Mouse (Mus musculus) G1E (cell line): ENCODE data around the gene Blmh.

Experiments
- CTCF ChIP-seq: IDR thresholded peaks from 2 replicates; pipeline ENCODE4 v1.5.1; 2012; ENCODE audit warnings: low read depth, low read length, inconsistent platforms, mixed read lengths
- GATA2 ChIP-seq: IDR thresholded peaks from 2 replicates; pipeline ENCODE4 v1.6.1; 2012; ENCODE audit warnings: low read depth, low read length, inconsistent platforms, borderline replicate concordance
- POLR2AphosphoS5 ChIP-seq: IDR thresholded peaks from 2 replicates; pipeline ENCODE4 v1.6.1; 2012; ENCODE audit warnings: low read depth, low read length, inconsistent platforms; ENCODE audit not compliant: insufficient replicate concordance
- TAL1 ChIP-seq: conservative IDR thresholded peaks from 2 replicates; pipeline ENCODE4 v1.6.1; 2012; ENCODE audit warnings: low read depth, low read length, inconsistent platforms, mixed read lengths

DNA sequence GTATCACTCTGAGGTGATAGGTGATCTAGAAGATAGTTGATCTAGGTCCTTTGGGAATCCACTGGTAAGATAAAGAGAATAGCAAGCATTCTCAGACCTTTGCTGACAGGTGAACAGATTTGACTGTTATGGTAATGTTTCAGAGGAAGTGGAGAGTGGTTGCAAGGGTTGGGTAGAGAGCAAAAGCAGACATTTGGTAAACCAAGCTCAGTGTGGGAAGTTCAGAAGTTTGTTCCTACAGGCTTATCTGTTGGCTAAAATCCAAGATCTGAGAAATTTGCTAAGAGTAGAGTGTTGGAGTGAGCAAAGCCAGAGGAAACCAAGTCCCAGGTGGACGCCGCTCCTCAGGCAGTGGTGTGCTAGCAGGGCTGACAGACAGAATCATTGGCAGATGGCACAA is 45.7 kb downstream of the Blmh start:
- TF ChIP-seq CTCF = no peak
- no peak for TF ChIP-seq TAL1
- TF ChIP-seq GATA2 = no peak
- TF ChIP-seq POLR2AphosphoS5 = no peak
